16 mouse cellular contexts compared by ENCODE assay signal in genomic region chr4:136969503-136970276, GRCm38 (mm10). TPM values are rescaled to one million over a fixed set of nuclear protein-coding genes. Genes with fewer than 3 reads are reported as not detected.
DNase-seq lines count a peak whose midpoint lies in the region; ATAC-seq and TF ChIP-seq lines count a peak whose summit lies in the region.
"Had no signal": no experiment of that assay in that cellular context is flagged by ENCODE, and none has a peak within 500 bp of the region (broad histone marks: within the 10 kb centered on the region; RNA-seq: fewer than 3 reads in every experiment).

No protein-coding gene starts in this region.

- 45% methylated on average over 16 of the region's 16 CpGs for WGBS in kidney, postnatal 0 days
- WGBS in midbrain, embryonic 10.5 days: 39% methylated on average over 16 of the region's 16 CpGs
- WGBS in midbrain, embryonic 11.5 days: 33% methylated on average over 16 of the region's 16 CpGs
- 29% methylated on average over 16 of the region's 16 CpGs for WGBS in stomach, embryonic 14.5 days

- no peaks in the 10 kb centered on the region for H3K9me3 ChIP-seq in kidney, postnatal 0 days (replicated peaks; ENCODE audit: low read length)
- H3K9me3 ChIP-seq in midbrain, embryonic 10.5 days (replicated peaks): no peaks in the 10 kb centered on the region
- no peaks in the 10 kb centered on the region for H3K9me3 ChIP-seq in midbrain, embryonic 11.5 days (ENCODE audit: control insufficient read depth, low read length)
- H3K9me3 ChIP-seq in stomach, embryonic 14.5 days (ENCODE audit: control insufficient read depth, low read depth, low read length): no peaks in the 10 kb centered on the region
- H3K9me3 ChIP-seq: forebrain, embryonic 12.5 days; heart, embryonic 13.5 days had no signal

- no peak overlapping the region for H3K27ac ChIP-seq in kidney, postnatal 0 days
- peak overlapping the region; percentile 50 for H3K27ac ChIP-seq in midbrain, embryonic 10.5 days (replicated peaks)
- no peak overlapping the region for H3K27ac ChIP-seq in midbrain, embryonic 11.5 days (ENCODE audit: low read depth, low read length)
- H3K27ac ChIP-seq in stomach, embryonic 14.5 days (ENCODE audit: low read length): no peak overlapping the region
- H3K27ac ChIP-seq: forebrain, embryonic 12.5 days; heart, embryonic 13.5 days had no signal

- TF ChIP-seq CTCF in kidney, postnatal 0 days (IDR thresholded peaks at IDR 0.05; ENCODE audit: low read depth): peak; percentile 9; the same call in 1 of the 2 replicates

- no peak overlapping the region for H3K4me3 ChIP-seq in kidney, postnatal 0 days (replicated peaks; ENCODE audit: low read depth, low read length)
- H3K4me3 ChIP-seq in midbrain, embryonic 10.5 days: no peak overlapping the region
- no peak overlapping the region for H3K4me3 ChIP-seq in midbrain, embryonic 11.5 days (ENCODE audit: low read depth, low read length)
- no peak overlapping the region for H3K4me3 ChIP-seq in stomach, embryonic 14.5 days (ENCODE audit: low read depth, low read length)
- H3K4me3 ChIP-seq: forebrain, embryonic 12.5 days; heart, embryonic 13.5 days; myocyte had no signal

- no peaks in the 10 kb centered on the region for H3K4me1 ChIP-seq in kidney, postnatal 0 days (replicated peaks; ENCODE audit: insufficient read depth, low read length)
- H3K4me1 ChIP-seq in midbrain, embryonic 10.5 days: peaks cover 84% of the 10 kb centered on the region
- H3K4me1 ChIP-seq in midbrain, embryonic 11.5 days (ENCODE audit: control insufficient read depth, insufficient read depth, low read length): peaks cover 56% of the 10 kb centered on the region
- peaks cover 6% of the 10 kb centered on the region; the same call in 1 of the 2 replicates for H3K4me1 ChIP-seq in stomach, embryonic 14.5 days (ENCODE audit: control insufficient read depth, insufficient read depth, low read length)

- H3K4me2 ChIP-seq in kidney, postnatal 0 days (ENCODE audit: low read length): no peak overlapping the region
- no peak overlapping the region for H3K4me2 ChIP-seq in midbrain, embryonic 11.5 days
- no peak overlapping the region for H3K4me2 ChIP-seq in stomach, embryonic 14.5 days (replicated peaks; ENCODE audit: low read depth, low read length)
- H3K4me2 ChIP-seq: forebrain, embryonic 12.5 days; heart, embryonic 13.5 days had no signal

- peaks cover 22% of the 10 kb centered on the region for H3K27me3 ChIP-seq in kidney, postnatal 0 days (ENCODE audit: insufficient read depth, low read length)
- H3K27me3 ChIP-seq in midbrain, embryonic 10.5 days (ENCODE audit: low read depth, poor library complexity, severe bottlenecking): peaks cover 100% of the 10 kb centered on the region
- H3K27me3 ChIP-seq in midbrain, embryonic 11.5 days (ENCODE audit: control insufficient read depth, insufficient read depth, low read length): peaks cover 63% of the 10 kb centered on the region
- H3K27me3 ChIP-seq in stomach, embryonic 14.5 days (ENCODE audit: control insufficient read depth, insufficient read depth, low read length): peaks cover 10% of the 10 kb centered on the region; the same call in 1 of the 2 replicates

- DNase-seq in kidney, postnatal 0 days (ENCODE audit: low spot score): no peak
- no peak for DNase-seq in kidney, adult 18-20 months
- DNase-seq in midbrain, embryonic 10.5 days (ENCODE audit: low spot score): no peak
- no peak for DNase-seq in midbrain, embryonic 11.5 days (ENCODE audit: low spot score, missing footprints)
- peak; percentile 45 for DNase-seq in R1 (ENCODE audit: low read depth, low spot score)
- DNase-seq in urinary bladder, adult 18-20 months (ENCODE audit: low spot score in 2 of 2): no peak
- DNase-seq: cerebellum, adult 11 months; heart, postnatal 4 days; kidney, postnatal 10 days; spleen, adult 18-20 months; thymus, postnatal 25 days had no signal

- H3K36me3 ChIP-seq in kidney, postnatal 0 days (ENCODE audit: insufficient read depth, low read length): no peaks in the 10 kb centered on the region
- no peaks in the 10 kb centered on the region for H3K36me3 ChIP-seq in midbrain, embryonic 10.5 days
- no peaks in the 10 kb centered on the region for H3K36me3 ChIP-seq in midbrain, embryonic 11.5 days (ENCODE audit: control insufficient read depth, insufficient read depth, low read length)
- no peaks in the 10 kb centered on the region for H3K36me3 ChIP-seq in stomach, embryonic 14.5 days (ENCODE audit: control insufficient read depth, insufficient read depth, low read length)
- H3K36me3 ChIP-seq: forebrain, embryonic 12.5 days; heart, embryonic 13.5 days had no signal

- no peak overlapping the region for H3K9ac ChIP-seq in kidney, postnatal 0 days (ENCODE audit: low read depth, low read length)
- H3K9ac ChIP-seq in midbrain, embryonic 11.5 days (ENCODE audit: low read length): no peak overlapping the region
- no peak overlapping the region for H3K9ac ChIP-seq in stomach, embryonic 14.5 days (replicated peaks; ENCODE audit: low read depth, low read length)
- H3K9ac ChIP-seq: forebrain, embryonic 12.5 days; heart, embryonic 13.5 days had no signal

- ATAC-seq in kidney, postnatal 0 days (replicated peaks; ENCODE audit: low FRiP score, low read depth): no peak
- ATAC-seq in midbrain, embryonic 11.5 days (ENCODE audit: low FRiP score): no peak
- ATAC-seq in stomach, embryonic 14.5 days (ENCODE audit: insufficient number of reproducible peaks, insufficient read depth, low FRiP score, low read depth): peak; percentile 29; the same call in 1 of the 2 replicates

RNA-seq across cellular contexts. Expression of gene Epha8, which starts 13.1 kb away (rescaled TPM):
- polyA plus RNA-seq in kidney, postnatal 0 days (2015; fragmentation: Nextera tagmentation; extraction: Ambion mirVana): 0.24 and 0.63 TPM in 2 replicates
- polyA plus RNA-seq in midbrain, embryonic 10.5 days (2016; fragmentation: Nextera tagmentation; extraction: Ambion mirVana): 3.9 and 6.9 TPM in 2 replicates
- 4.1 and 5.0 TPM in 2 replicates for polyA plus RNA-seq in midbrain, embryonic 11.5 days (2014; fragmentation: Nextera tagmentation; extraction: Ambion mirVana)
- 0.52 and 0.59 TPM in 2 replicates for polyA plus RNA-seq in stomach, embryonic 14.5 days (2014; fragmentation: Nextera tagmentation; extraction: Ambion mirVana)
- polyA plus RNA-seq: liver, adult 2 months; myocyte had no signal
